ENCODE assay signal across 9 mouse cellular contexts in genomic region chr2:9874467-9875219, GRCm38 (mm10). TPM values are rescaled to one million over a fixed set of nuclear protein-coding genes. Genes with fewer than 3 reads are reported as not detected.
A peak's percentile ranks its signal among the peaks of the same experiment; 100 is the strongest.
DNase-seq lines count a peak whose midpoint lies in the region; ATAC-seq and TF ChIP-seq lines count a peak whose summit lies in the region.
"Had no signal": no experiment of that assay in that cellular context is flagged by ENCODE, and none has a peak within 500 bp of the region (broad histone marks: within the 10 kb centered on the region; RNA-seq: fewer than 3 reads in every experiment).

No protein-coding gene starts in this region.

- peaks cover 29% of the 10 kb centered on the region for H3K27me3 ChIP-seq in heart, embryonic 12.5 days (replicated peaks)
- H3K27me3 ChIP-seq in ES-Bruce4 (ENCODE audit: control insufficient read depth, insufficient read depth, low read length, poor library complexity, severe bottlenecking): peaks cover 41% of the 10 kb centered on the region
- H3K27me3 ChIP-seq in hindbrain, embryonic 15.5 days: peaks cover 66% of the 10 kb centered on the region
- H3K27me3 ChIP-seq in neural tube, embryonic 11.5 days (ENCODE audit: control insufficient read depth, insufficient read depth, low read length): peaks cover 77% of the 10 kb centered on the region

- WGBS in heart, embryonic 12.5 days: 10% methylated on average over 39 of the region's 39 CpGs
- 4% methylated on average over 39 of the region's 39 CpGs for WGBS in hindbrain, embryonic 15.5 days
- 2% methylated on average over 39 of the region's 39 CpGs for WGBS in neural tube, embryonic 11.5 days

- H3K4me3 ChIP-seq in heart, embryonic 12.5 days: peak overlapping the region; percentile 60
- H3K4me3 ChIP-seq in ES-Bruce4 (ENCODE audit: low read depth, low read length): peak overlapping the region; percentile 41
- H3K4me3 ChIP-seq in hindbrain, embryonic 15.5 days: peak overlapping the region; percentile 20
- 0 out of 2 replicates have a peak overlapping the region, but pooled peaks have one; percentile 1 for H3K4me3 ChIP-seq in neural tube, embryonic 11.5 days (ENCODE audit: low read depth, low read length)

- intact Hi-C loops in heart, postnatal 36 days (cut with DNase I): loop anchor here (5.0 to 10.0 kb wide), 2 partner anchors 327 to 500 kb away; partner anchors contain the start of gene Sfmbt2
- intact Hi-C loops in left cerebral cortex, postnatal 14 days (cut with DNase I): loop anchor here (5.0 kb wide), 1 partner anchor 797 kb away; no protein-coding TSS in a partner anchor

- H3K4me2 ChIP-seq in heart, embryonic 12.5 days: peak overlapping the region; percentile 95
- H3K4me2 ChIP-seq in hindbrain, embryonic 15.5 days: peak overlapping the region; percentile 39
- no peak overlapping the region; the same call in 1 of the 2 replicates for H3K4me2 ChIP-seq in neural tube, embryonic 11.5 days (ENCODE audit: low read depth)

- H3K4me1 ChIP-seq in heart, embryonic 12.5 days (replicated peaks): peaks cover 46% of the 10 kb centered on the region
- no peaks in the 10 kb centered on the region for H3K4me1 ChIP-seq in ES-Bruce4 (ENCODE audit: control insufficient read depth, insufficient read depth, low read length)
- H3K4me1 ChIP-seq in hindbrain, embryonic 15.5 days (replicated peaks): peaks cover 15% of the 10 kb centered on the region
- peaks cover 8% of the 10 kb centered on the region; the same call in 1 of the 2 replicates for H3K4me1 ChIP-seq in neural tube, embryonic 11.5 days (ENCODE audit: control insufficient read depth, insufficient read depth, low read length)

- H3K9ac ChIP-seq in heart, embryonic 12.5 days: peak overlapping the region; percentile 41; the same call in 1 of the 2 replicates
- no peak overlapping the region for H3K9ac ChIP-seq in ES-Bruce4 (ENCODE audit: low read depth, poor library complexity, severe bottlenecking)
- no peak overlapping the region for H3K9ac ChIP-seq in hindbrain, embryonic 15.5 days
- H3K9ac ChIP-seq in neural tube, embryonic 11.5 days (ENCODE audit: low read length): no peak overlapping the region

- H3K36me3 ChIP-seq in heart, embryonic 12.5 days: no peaks in the 10 kb centered on the region
- H3K36me3 ChIP-seq in ES-Bruce4 (ENCODE audit: control insufficient read depth, insufficient read depth, low read length, poor library complexity, severe bottlenecking): no peaks in the 10 kb centered on the region
- no peaks in the 10 kb centered on the region for H3K36me3 ChIP-seq in hindbrain, embryonic 15.5 days
- no peaks in the 10 kb centered on the region for H3K36me3 ChIP-seq in neural tube, embryonic 11.5 days (ENCODE audit: control insufficient read depth, insufficient read depth, low read length)

- TF ChIP-seq CTCF in ES-Bruce4 (IDR thresholded peaks at IDR 0.05; ENCODE audit: low read depth, low read length): no peak

- no peak for DNase-seq in heart, postnatal 36 days
- DNase-seq in neural tube, embryonic 11.5 days (ENCODE audit: low spot score): peak; percentile 35
- DNase-seq in ovary, postnatal 14 days (ENCODE audit: low spot score): no peak
- no peak for DNase-seq in left cerebral cortex, adult 9 months (ENCODE audit: low spot score in 2 of 2)
- no peak for DNase-seq in left cerebral cortex, postnatal 14 days (ENCODE audit: low spot score in 2 of 2)
- DNase-seq: adrenal gland, postnatal 25 days had no signal

- no peak for TF ChIP-seq POLR2A in ES-Bruce4 (IDR thresholded peaks at IDR 0.05; ENCODE audit: insufficient read depth, low read length)

- H3K9me3 ChIP-seq in heart, embryonic 12.5 days (replicated peaks): no peaks in the 10 kb centered on the region
- no peaks in the 10 kb centered on the region for H3K9me3 ChIP-seq in ES-Bruce4 (replicated peaks; ENCODE audit: control insufficient read depth, insufficient read depth, low read length, poor library complexity, severe bottlenecking)
- H3K9me3 ChIP-seq in hindbrain, embryonic 15.5 days: no peaks in the 10 kb centered on the region
- H3K9me3 ChIP-seq in neural tube, embryonic 11.5 days (ENCODE audit: control insufficient read depth, low read length): no peaks in the 10 kb centered on the region

- ATAC-seq in heart, embryonic 12.5 days (ENCODE audit: insufficient number of reproducible peaks, low FRiP score): no peak
- no peak for ATAC-seq in hindbrain, embryonic 15.5 days (ENCODE audit: low FRiP score, low read depth)
- no peak for ATAC-seq in neural tube, embryonic 11.5 days (ENCODE audit: insufficient read depth, low FRiP score, low TSS enrichment)

- no peak for TF ChIP-seq EP300 in ES-Bruce4 (IDR thresholded peaks at IDR 0.05; ENCODE audit: insufficient read depth, low read depth, low read length)

- no peak overlapping the region for H3K27ac ChIP-seq in heart, embryonic 12.5 days (ENCODE audit: poor library complexity, severe bottlenecking)
- H3K27ac ChIP-seq in ES-Bruce4 (ENCODE audit: insufficient read depth, low read length): no peak overlapping the region
- 0 out of 2 replicates have a peak overlapping the region, but pooled peaks have one; percentile 7 for H3K27ac ChIP-seq in hindbrain, embryonic 15.5 days (replicated peaks)
- H3K27ac ChIP-seq in neural tube, embryonic 11.5 days (ENCODE audit: low read depth, low read length): no peak overlapping the region

RNA-seq across cellular contexts. Expression of gene 4930412O13Rik, which starts 6.4 kb away (rescaled TPM):
- 1.7 and 1.8 TPM in 2 replicates for polyA plus RNA-seq in heart, embryonic 12.5 days (2016; fragmentation: Nextera tagmentation; extraction: Ambion mirVana)
- not detected for total RNA-seq in heart, postnatal 36 days (2021)
- polyA plus RNA-seq in ES-Bruce4 (2011; ENCODE audit: insufficient read depth, insufficient read length, low read depth, missing spikeins): not detected in 2 replicates
- polyA plus RNA-seq in hindbrain, embryonic 15.5 days (2015; fragmentation: Nextera tagmentation; extraction: Ambion mirVana): 0.45 and 0.48 TPM in 2 replicates
- 0.41 TPM in 1 of 2 replicates, not detected in the other for polyA plus RNA-seq in neural tube, embryonic 11.5 days (2014; fragmentation: Nextera tagmentation; extraction: Ambion mirVana)
- not detected for total RNA-seq in left cerebral cortex, postnatal 14 days (2021)

RNA-seq across cellular contexts. Expression of gene 9230102O04Rik, which starts 14.7 kb away (rescaled TPM):
- polyA plus RNA-seq in heart, embryonic 12.5 days (2016; fragmentation: Nextera tagmentation; extraction: Ambion mirVana): 1.0 TPM in 1 of 2 replicates, not detected in the other
- not detected for total RNA-seq in heart, postnatal 36 days (2021)
- not detected in 2 replicates for polyA plus RNA-seq in ES-Bruce4 (2011; ENCODE audit: insufficient read depth, insufficient read length, low read depth, missing spikeins)
- 0.69 and 1.2 TPM in 2 replicates for polyA plus RNA-seq in hindbrain, embryonic 15.5 days (2015; fragmentation: Nextera tagmentation; extraction: Ambion mirVana)
- not detected in 2 replicates for polyA plus RNA-seq in neural tube, embryonic 11.5 days (2014; fragmentation: Nextera tagmentation; extraction: Ambion mirVana)
- total RNA-seq in left cerebral cortex, postnatal 14 days (2021): not detected
- total RNA-seq: adrenal gland, postnatal 25 days had no signal

RNA-seq across cellular contexts. Expression of gene Gata3, which starts 15.2 kb away (rescaled TPM):
- polyA plus RNA-seq in heart, embryonic 12.5 days (2016; fragmentation: Nextera tagmentation; extraction: Ambion mirVana): 7.9 and 8.0 TPM in 2 replicates
- 1 to 10 TPM in 1 of 2 experiments, under 1 TPM in 1; 0.47 to 2.2 TPM for total RNA-seq in heart, postnatal 36 days (2021)
- 5.5 and 6.1 TPM in 2 replicates for polyA plus RNA-seq in ES-Bruce4 (2011; ENCODE audit: insufficient read depth, insufficient read length, low read depth, missing spikeins)
- polyA plus RNA-seq in hindbrain, embryonic 15.5 days (2015; fragmentation: Nextera tagmentation; extraction: Ambion mirVana): 28.8 and 32.3 TPM in 2 replicates
- polyA plus RNA-seq in neural tube, embryonic 11.5 days (2014; fragmentation: Nextera tagmentation; extraction: Ambion mirVana): 8.6 and 9.1 TPM in 2 replicates
- under 1 TPM in 1 of 2 experiments, not detected in 1; 0.17 TPM for total RNA-seq in left cerebral cortex, postnatal 14 days (2021)

Comparison
In these comparisons a context has a peak if more than half of its experiments do, and no peak if none do; other contexts are left out.
1. H3K4me3 ChIP-seq: peak in every context shown above with its lines; median percentile 60 in heart, embryonic 12.5 days; 41 in ES-Bruce4; 20 in hindbrain, embryonic 15.5 days; 1 in neural tube, embryonic 11.5 days.